Mouse (Mus musculus) C2C12 (cell line): ENCODE measurements around the gene Wbp2nl. TPM values are rescaled to one million over a fixed set of nuclear protein-coding genes. Genes with fewer than 3 reads are reported as not detected.

Experiments used
- H3K27me3 ChIP-seq: one replicate; pipeline ENCODE4 v1.6.1; 2011; ENCODE audit not compliant: control insufficient read depth, insufficient read depth, insufficient read length
- H3K36me3 ChIP-seq: one replicate; pipeline ENCODE4 v1.6.1; 2011; ENCODE audit not compliant: control insufficient read depth, insufficient read depth
- H3K4me3 ChIP-seq: one replicate; pipeline ENCODE4 v1.5.1; 2011; ENCODE audit warnings: mild to moderate bottlenecking, control low read depth; ENCODE audit not compliant: poor library complexity, insufficient read depth, severe bottlenecking
- H3K79me2 ChIP-seq: one replicate; pipeline ENCODE4 v1.6.1; 2011; ENCODE audit not compliant: control insufficient read depth, insufficient read depth
- H3K79me3 ChIP-seq: one replicate; pipeline ENCODE4 v1.6.1; 2011; ENCODE audit warnings: low read depth, control low read depth
- H3ac ChIP-seq: one replicate; pipeline ENCODE3; 2011; ENCODE audit warnings: low read depth; ENCODE audit not compliant: control insufficient read depth, insufficient read length
- CEBPB ChIP-seq: IDR thresholded peaks from one replicate; pipeline ENCODE4 v1.6.1; 2011; ENCODE audit warnings: low read depth, mild to moderate bottlenecking, control low read depth, moderate library complexity
- CTCF ChIP-seq: IDR thresholded peaks from one replicate; pipeline ENCODE4 v1.5.1; 2011; ENCODE audit not compliant: control insufficient read depth, insufficient read depth, insufficient read length
- FOSL1 ChIP-seq: IDR thresholded peaks from one replicate; pipeline ENCODE4 v1.8.0; 2011; ENCODE audit warnings: mild to moderate bottlenecking, low read length; ENCODE audit not compliant: poor library complexity, insufficient read depth, severe bottlenecking
- MAX ChIP-seq: IDR thresholded peaks from one replicate; pipeline ENCODE4 v1.6.1; 2011; ENCODE audit warnings: mild to moderate bottlenecking, control low read depth
- MYOD1 ChIP-seq: IDR thresholded peaks from one replicate; pipeline ENCODE4 v1.6.1; 2011; ENCODE audit warnings: low read depth; ENCODE audit not compliant: control insufficient read depth, insufficient read length
- MYOG ChIP-seq: IDR thresholded peaks from one replicate; pipeline ENCODE4 v1.6.1; 2011; ENCODE audit not compliant: control insufficient read depth, insufficient read length; ENCODE audit errors: extremely low read depth
- USF1 ChIP-seq: IDR thresholded peaks from one replicate; pipeline ENCODE4 v1.6.1; 2011; ENCODE audit warnings: low read depth, mild to moderate bottlenecking, control low read depth, moderate library complexity
- polyA plus RNA-seq: library from polyadenylated mRNA; unstranded; fragments of >200 nt; fragmentation: generic; extraction: Trizol; gene quantifications from one replicate; pipeline ENCODE4 v1.2.1, GENCODE M21; 2012; ENCODE audit warnings: missing spikeins

Wbp2nl gene
- polyA plus RNA-seq, 1 experiment, result not detected

GRCm38 (mm10) chr15:82339150-82339549, 40.4 kb downstream of the Wbp2nl start:
- H3K4me3 ChIP-seq, result no peak overlapping the region
- no peak overlapping the region for H3ac ChIP-seq
- no peaks in the 10 kb centered on the region for H3K27me3 ChIP-seq
- H3K79me3 ChIP-seq, result no peaks in the 10 kb centered on the region
- TF ChIP-seq CEBPB, result no peak
- TF ChIP-seq MAX, result no peak
- no peak for TF ChIP-seq FOSL1
- TF ChIP-seq MYOD1, result no peak
- TF ChIP-seq CTCF, result no peak
- TF ChIP-seq USF1, result no peak
- no peak for TF ChIP-seq MYOG
- peaks cover 10% of the 10 kb centered on the region for H3K79me2 ChIP-seq
- peaks cover 14% of the 10 kb centered on the region for H3K36me3 ChIP-seq

- H3K27me3 ChIP-seq, result no peaks in the 10 kb centered on the region
- H3K79me3 ChIP-seq, result no peaks in the 10 kb centered on the region
- TF ChIP-seq MYOG (no peak), FOSL1 (no peak), USF1 (no peak), MYOD1 (no peak), MAX (no peak), CTCF (no peak), CEBPB (no peak)
- peaks cover 9% of the 10 kb centered on the region for H3K36me3 ChIP-seq
- H3K4me3 ChIP-seq, result no peak overlapping the region
- H3K79me2 ChIP-seq, result peaks cover 10% of the 10 kb centered on the region
- H3ac ChIP-seq, result no peak overlapping the region
These were observed 41.0 kb downstream of the Wbp2nl start for GRCm38 (mm10) chr15:82339634-82340254.

GRCm38 (mm10) chr15:82340414-82341035, 41.8 kb downstream of the Wbp2nl start:
- H3ac ChIP-seq, result no peak overlapping the region
- H3K79me2 ChIP-seq, result peaks cover 10% of the 10 kb centered on the region
- H3K27me3 ChIP-seq, result no peaks in the 10 kb centered on the region
- peaks cover 2% of the 10 kb centered on the region for H3K36me3 ChIP-seq
- no peaks in the 10 kb centered on the region for H3K79me3 ChIP-seq
- no peak overlapping the region for H3K4me3 ChIP-seq
- TF ChIP-seq USF1, result no peak
- TF ChIP-seq CEBPB, result no peak
- TF ChIP-seq FOSL1, result no peak
- TF ChIP-seq MAX, result no peak
- no peak for TF ChIP-seq CTCF
- no peak for TF ChIP-seq MYOD1
- no peak for TF ChIP-seq MYOG

- no peaks in the 10 kb centered on the region for H3K27me3 ChIP-seq
- no peaks in the 10 kb centered on the region for H3K79me3 ChIP-seq
- peaks cover 10% of the 10 kb centered on the region for H3K79me2 ChIP-seq
- no peaks in the 10 kb centered on the region for H3K36me3 ChIP-seq
- H3ac ChIP-seq, result no peak overlapping the region
- no peak for TF ChIP-seq MYOG
- no peak for TF ChIP-seq USF1
- no peak for TF ChIP-seq MAX
- no peak for TF ChIP-seq FOSL1
- no peak for TF ChIP-seq MYOD1
- no peak for TF ChIP-seq CEBPB
- no peak for TF ChIP-seq CTCF
- no peak overlapping the region for H3K4me3 ChIP-seq
These were observed 42.3 kb downstream of the Wbp2nl start for GRCm38 (mm10) chr15:82341036-82341501.

- TF ChIP-seq CTCF (no peak), MYOD1 (no peak), FOSL1 (no peak), MAX (no peak), USF1 (no peak), CEBPB (no peak), MYOG (no peak)
- Histone ChIP-seq H3K79me3 (peaks cover 6% of the 10 kb centered on the region), H3K79me2 (peaks cover 17% of the 10 kb centered on the region), H3K4me3 (no peak overlapping the region), H3K27me3 (no peaks in the 10 kb centered on the region), H3K36me3 (no peaks in the 10 kb centered on the region), H3ac (no peak overlapping the region)
These were observed 43.2 kb downstream of the Wbp2nl start for GRCm38 (mm10) chr15:82341675-82342542.
